Mouse (Mus musculus): Measurements from ENCODE around the gene Ralgapa2. TPM values are rescaled to one million over a fixed set of nuclear protein-coding genes. Genes with fewer than 3 reads are reported as not detected.

The Ralgapa2 gene
- 14.6 TPM for polyA plus RNA-seq (2017; shearing (Covaris generic))

GRCm38 (mm10) chr2:146511911-146512580 is at the start of gene Ralgapa2:
Ralgapa2 (minus strand) TSS chr2:146512344.

GRCm38 (mm10) chr2:146221076-146221928 is 290.8 kb downstream of the Ralgapa2 start, which contains the start of gene Insm1:
Insm1 (plus strand) TSS chr2:146221921.

Measured in inflammation-experienced regulatory T-cells, adult 16 weeks (primary cell).